Mouse (Mus musculus) limb, embryonic 14.5 days (tissue): ENCODE results near the gene Cul9. TPM values are rescaled to one million over a fixed set of nuclear protein-coding genes. Genes with fewer than 3 reads are reported as not detected.
A peak's percentile ranks its signal among the peaks of the same experiment; 100 is the strongest.

Experiments used
- ATAC-seq: fragments of 200-750 bp; cut with Nextera tagmentation; 2 replicates; pipeline ENCODE4 v1.8.0; 2017; ENCODE audit warnings: low read depth, moderate number of reproducible peaks, moderate TSS enrichment; ENCODE audit not compliant: low FRiP score
- DNase-seq: peaks from one replicate; pipeline ENCODE4 v3.0.0-alpha.2; 2015; ENCODE audit warnings: low spot score
- H3K27ac ChIP-seq: fragments of 300-500 bp; sonication (generic); replicated peaks from 2 replicates; pipeline ENCODE4 v1.5.1; 2014; ENCODE audit warnings: low read depth, mild to moderate bottlenecking, low read length, moderate library complexity, mixed read lengths
- H3K27me3 ChIP-seq: fragments of 300-500 bp; sonication (generic); 2 replicates; pipeline ENCODE4 v1.6.1; 2014; ENCODE audit warnings: low read length, mixed read lengths; ENCODE audit not compliant: control insufficient read depth, insufficient read depth
- H3K36me3 ChIP-seq: fragments of 300-500 bp; sonication (generic); 2 replicates; pipeline ENCODE4 v1.6.1; 2014; ENCODE audit warnings: mild to moderate bottlenecking, low read length, moderate library complexity, mixed read lengths; ENCODE audit not compliant: control insufficient read depth, insufficient read depth
- H3K4me1 ChIP-seq: fragments of 300-500 bp; sonication (generic); 2 replicates; pipeline ENCODE4 v1.6.1; 2014; ENCODE audit warnings: antibody characterized with exemption, low read length, mixed read lengths; ENCODE audit not compliant: control insufficient read depth, insufficient read depth
- H3K4me2 ChIP-seq: fragments of 300-500 bp; sonication (generic); replicated peaks from 2 replicates; pipeline ENCODE4 v1.6.1; 2014; ENCODE audit warnings: low read depth, mild to moderate bottlenecking, low read length, moderate library complexity; ENCODE audit not compliant: severe bottlenecking
- H3K4me3 ChIP-seq: fragments of 300-500 bp; sonication (generic); replicated peaks from 2 replicates; pipeline ENCODE4 v1.5.1; 2014; ENCODE audit warnings: low read length
- H3K9ac ChIP-seq: fragments of 300-500 bp; sonication (generic); 2 replicates; pipeline ENCODE4 v1.6.1; 2014; ENCODE audit warnings: mild to moderate bottlenecking, low read depth, low read length, moderate library complexity; ENCODE audit not compliant: severe bottlenecking
- H3K9me3 ChIP-seq: fragments of 300-500 bp; sonication (generic); 2 replicates; pipeline ENCODE4 v1.6.1; 2016; ENCODE audit warnings: low read length; ENCODE audit not compliant: control insufficient read depth
- POLR2A ChIP-seq: fragments of 200-500 bp; IDR thresholded peaks from 2 replicates; pipeline ENCODE4 v1.8.0; 2012; ENCODE audit warnings: inconsistent platforms, mild to moderate bottlenecking, moderate library complexity, borderline replicate concordance; ENCODE audit not compliant: insufficient read depth, insufficient read length; ENCODE audit errors: extremely low read depth
- WGBS: fragments of 180-500 bp; shearing (Covaris S2); extraction: QIAGEN DNeasy Blood & Tissue Kit; methylation state at CpG from one replicate; pipeline ENCODE4 v1.1.7; 2014; 5-methylcytosine and 5-hydroxymethylcytosine counted together
- polyA plus RNA-seq, 2 experiments: library from polyadenylated mRNA; depleted of rRNA in 1 of 2; stranded (reverse) in 1 of 2; unstranded in 1 of 2; fragments of >200 nt; fragmentation: Nextera tagmentation in 1 of 2; extraction: Ambion mirVana in 1 of 2; gene quantifications; 2 replicates each; pipeline versions ENCODE4 v1.2.1 to v1.2.3; 2012 to 2014

Cul9 gene
- polyA plus RNA-seq, 2 experiments: 6.9 to 21.1 TPM

- H3K36me3 ChIP-seq: peaks cover 38% of the 10 kb centered on the region
- TF ChIP-seq POLR2A: no peak
- H3K4me3 ChIP-seq: peak overlapping the region; percentile 99
- no peaks in the 10 kb centered on the region for H3K27me3 ChIP-seq
- ATAC-seq: no peak
- no peak overlapping the region for H3K9ac ChIP-seq
- no peak overlapping the region; the same call in 1 of the 2 replicates for H3K27ac ChIP-seq
- 43% methylated on average over 11 of the region's 11 CpGs for WGBS
- DNase-seq: no peak
- peak overlapping the region; percentile 90 for H3K4me2 ChIP-seq
- H3K4me1 ChIP-seq: peaks cover 30% of the 10 kb centered on the region
- no peaks in the 10 kb centered on the region for H3K9me3 ChIP-seq
Observed at GRCm38 (mm10) chr17:46553469-46553868, 7.3 kb upstream of the Cul9 start.

DNA sequence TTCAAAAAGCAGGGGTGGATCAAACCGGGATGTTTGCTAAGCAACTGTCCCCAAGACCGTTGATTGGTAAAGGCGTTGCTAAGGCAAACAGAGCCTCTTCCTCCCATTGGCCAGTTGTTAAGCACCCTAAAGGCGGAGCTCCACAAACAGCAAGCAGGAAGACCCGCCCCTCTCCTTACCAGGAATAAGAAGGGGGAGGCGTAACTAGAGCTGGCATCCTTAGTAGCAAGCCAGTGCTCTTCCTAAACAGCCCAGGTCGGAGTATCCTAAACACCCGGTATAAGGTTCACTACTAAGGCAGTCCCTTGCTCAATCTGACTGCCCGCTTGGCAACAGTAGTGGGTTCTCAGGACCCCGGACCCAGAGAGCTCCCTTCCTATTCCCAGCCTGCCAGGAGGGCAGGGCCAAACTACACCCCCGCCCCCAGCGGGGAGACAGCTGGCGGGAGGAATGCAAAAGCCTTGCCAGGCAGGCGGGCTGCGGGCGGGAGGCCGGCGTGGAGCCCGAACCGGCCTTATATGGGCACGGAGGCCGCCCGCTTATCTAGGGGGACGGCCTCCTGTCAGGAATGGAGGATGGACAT, 6.7 kb upstream of the Cul9 start:
- TF ChIP-seq POLR2A: no peak
- peak overlapping the region; percentile 59 for H3K27ac ChIP-seq
- peaks cover 43% of the 10 kb centered on the region for H3K36me3 ChIP-seq
- H3K4me1 ChIP-seq: peaks cover 30% of the 10 kb centered on the region
- peak overlapping the region; percentile 90 for H3K4me2 ChIP-seq
- H3K4me3 ChIP-seq: peak overlapping the region; percentile 99
- ATAC-seq: peak; percentile 81
- WGBS: 4% methylated on average over 24 of the region's 24 CpGs
- no peaks in the 10 kb centered on the region for H3K27me3 ChIP-seq
- H3K9ac ChIP-seq: no peak overlapping the region
- no peaks in the 10 kb centered on the region for H3K9me3 ChIP-seq
- DNase-seq: peak; percentile 95

DNA sequence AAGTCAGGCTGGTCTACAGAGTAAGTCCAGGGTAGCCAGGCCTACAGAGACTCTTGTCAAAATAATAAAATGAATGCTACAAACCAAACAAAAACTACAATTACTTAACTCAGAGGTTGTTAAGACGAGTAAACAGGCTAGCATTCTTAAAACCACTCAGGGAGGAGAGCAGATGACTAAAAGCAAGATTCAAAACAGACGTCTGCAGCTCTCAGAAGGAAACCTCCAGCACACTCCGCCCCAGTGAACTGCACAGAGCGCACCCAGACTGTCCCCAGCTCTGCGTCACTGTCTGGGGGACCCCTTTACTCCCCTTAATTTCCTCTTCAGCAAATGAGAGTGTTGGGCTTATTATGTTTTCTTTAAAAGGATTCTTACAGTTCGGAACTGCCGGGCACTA, 6.0 kb upstream of the Cul9 start:
- no peaks in the 10 kb centered on the region for H3K9me3 ChIP-seq
- H3K4me3 ChIP-seq: 0 out of 2 replicates have a peak overlapping the region, but pooled peaks have one; percentile 99
- peak overlapping the region; percentile 90 for H3K4me2 ChIP-seq
- H3K36me3 ChIP-seq: peaks cover 50% of the 10 kb centered on the region
- peak overlapping the region; percentile 59 for H3K27ac ChIP-seq
- 78% methylated on average over 7 of the region's 7 CpGs for WGBS
- ATAC-seq: no peak
- peaks cover 29% of the 10 kb centered on the region for H3K4me1 ChIP-seq
- H3K9ac ChIP-seq: no peak overlapping the region
- TF ChIP-seq POLR2A: no peak
- no peak for DNase-seq
- no peaks in the 10 kb centered on the region for H3K27me3 ChIP-seq

DNA sequence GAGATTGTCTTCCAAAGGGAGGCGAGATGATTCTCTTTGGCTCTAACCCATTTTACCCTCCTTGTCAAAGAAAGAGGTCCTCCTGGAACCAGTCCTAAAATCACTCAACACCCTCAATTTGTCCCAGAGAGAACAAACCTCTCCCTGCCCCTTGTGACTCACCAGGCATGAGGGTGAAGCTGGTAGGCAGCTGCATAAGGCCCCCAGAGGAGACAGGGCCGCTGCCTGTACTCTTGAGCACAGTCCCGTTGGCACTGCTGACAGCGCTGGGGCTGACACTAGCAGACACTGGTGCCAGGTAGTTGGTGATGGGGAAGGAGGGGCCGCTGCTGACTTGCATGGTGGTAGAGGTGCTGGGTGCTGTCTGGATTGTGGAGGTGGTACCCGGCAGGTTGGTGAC, 5.2 kb upstream of the Cul9 start:
- Histone ChIP-seq H3K4me2 (no peak overlapping the region), H3K27ac (no peak overlapping the region), H3K4me1 (peaks cover 27% of the 10 kb centered on the region), H3K27me3 (no peaks in the 10 kb centered on the region), H3K9ac (no peak overlapping the region), H3K4me3 (no peak overlapping the region), H3K9me3 (no peaks in the 10 kb centered on the region), H3K36me3 (peaks cover 50% of the 10 kb centered on the region)
- ATAC-seq (no peak), DNase-seq (no peak)
- no peak for TF ChIP-seq POLR2A
- 89% methylated on average over 6 of the region's 6 CpGs for WGBS

DNA sequence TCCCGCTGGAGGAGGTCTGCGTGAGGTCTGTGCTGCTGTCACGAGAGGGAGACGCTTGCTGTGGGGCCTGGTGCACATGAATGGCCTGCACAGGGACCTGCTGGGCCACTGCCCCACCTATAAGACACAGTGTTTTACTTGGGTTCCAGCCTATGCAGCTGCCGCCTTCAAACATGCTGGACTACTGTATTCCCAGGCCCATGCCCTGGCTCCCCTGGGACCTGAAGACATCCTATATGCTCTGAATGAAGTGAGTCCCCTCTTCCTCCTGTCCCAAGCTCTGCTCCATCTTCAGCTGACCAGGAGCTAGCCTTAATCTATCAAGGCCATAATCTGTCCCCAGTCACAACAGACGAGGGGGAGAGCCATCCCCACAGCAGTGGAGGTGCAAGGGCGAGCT, 4.7 kb upstream of the Cul9 start:
- no peak for ATAC-seq
- WGBS: 87% methylated on average over 7 of the region's 7 CpGs
- no peak for TF ChIP-seq POLR2A

More for the DNA sequence above, 4.7 kb upstream of the Cul9 start:
- Histone ChIP-seq H3K27me3 (no peaks in the 10 kb centered on the region), H3K9me3 (no peaks in the 10 kb centered on the region), H3K4me3 (no peak overlapping the region), H3K36me3 (peaks cover 50% of the 10 kb centered on the region), H3K9ac (no peak overlapping the region), H3K27ac (no peak overlapping the region), H3K4me2 (no peak overlapping the region), H3K4me1 (peaks cover 27% of the 10 kb centered on the region)
- DNase-seq: no peak
